Mouse (Mus musculus): Measurements from ENCODE around the gene Mrgprf. TPM values are rescaled to one million over a fixed set of nuclear protein-coding genes. Genes with fewer than 3 reads are reported as not detected.

The Mrgprf gene
- total and polyA plus RNA-seq, 3 experiments = not detected

DNA sequence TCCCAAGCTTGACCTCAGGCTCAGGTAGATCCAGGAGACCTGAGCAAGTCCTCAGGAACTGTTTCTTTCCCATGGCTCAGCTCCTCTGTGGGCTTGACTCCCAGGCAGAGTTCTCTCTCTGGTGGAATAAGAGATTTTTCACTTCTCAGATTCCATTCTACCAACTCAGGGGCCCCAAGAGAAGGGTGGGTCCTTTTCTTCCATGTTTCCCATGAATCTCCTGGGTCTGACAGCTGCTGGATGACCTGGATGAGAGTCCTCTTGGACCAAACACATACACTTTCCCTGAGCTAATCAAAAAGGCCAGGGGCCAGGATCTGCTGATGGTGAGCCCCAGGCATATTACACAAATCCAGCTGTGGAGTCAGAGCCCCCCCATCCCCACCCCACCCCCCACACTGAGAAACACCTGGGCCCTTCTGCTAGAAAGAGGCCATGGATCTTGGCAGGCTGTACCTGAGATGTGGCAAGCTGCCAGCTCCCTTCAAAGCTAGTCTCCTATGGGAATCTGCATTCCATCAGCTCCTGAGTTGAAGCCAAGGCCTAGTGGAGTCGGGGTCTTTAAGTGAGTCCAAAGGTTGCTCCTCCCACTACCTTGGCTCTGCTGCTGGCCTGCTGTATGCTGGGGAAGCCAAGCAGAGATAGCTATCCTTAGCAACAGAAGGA lies 31.9 kb downstream of the Mrgprf start:
- Histone ChIP-seq H3K9me3 (replicated peaks; ENCODE audit: insufficient read depth, low read length) (no peaks in the 10 kb centered on the region), H3K27ac (ENCODE audit: control insufficient read depth, low read depth, low read length) (no peak overlapping the region), H3K27me3 (ENCODE audit: control insufficient read depth in 1 of 2, insufficient read depth in 2 of 2, low read length in 2 of 2) (no peaks in the 10 kb centered on the region), H3K4me1 (ENCODE audit: control insufficient read depth in 1 of 2, insufficient read depth in 2 of 2, low read length in 2 of 2) (no peaks in the 10 kb centered on the region), H3K4me3 (ENCODE audit: control insufficient read depth in 1 of 2, insufficient read depth in 1 of 2, low read depth in 2 of 2, low read length in 2 of 2) (no peak overlapping the region), H3K9ac (ENCODE audit: control insufficient read depth, low read depth, low read length, poor library complexity, severe bottlenecking) (no peak overlapping the region), H3K79me2 (ENCODE audit: control insufficient read depth, insufficient read depth, low read length, poor library complexity) (no peaks in the 10 kb centered on the region), H3K36me3 (ENCODE audit: control insufficient read depth in 1 of 2, insufficient read depth in 2 of 2, low read length in 2 of 2) (no peaks in the 10 kb centered on the region)
- DNase-seq (ENCODE audit: low read depth, low spot score) = no peak
- TF ChIP-seq TCF12 (IDR thresholded peaks at IDR 0.05; ENCODE audit: low read depth, low read length) (no peak), RAD21 (IDR thresholded peaks at IDR 0.05; ENCODE audit: low read depth, low read length) (no peak), POLR2AphosphoS2 (IDR thresholded peaks at IDR 0.05; ENCODE audit: low read length) (no peak), POLR2A (IDR thresholded peaks at IDR 0.05; ENCODE audit: control insufficient read depth in 1 of 2, insufficient read depth in 1 of 2, low read depth in 1 of 2, low read length in 2 of 2, poor library complexity in 1 of 2) (no peak), BHLHE40 (IDR thresholded peaks at IDR 0.05; ENCODE audit: borderline replicate concordance, low read depth, low read length) (no peak), TAL1 (IDR thresholded peaks at IDR 0.05; ENCODE audit: low read length) (no peak), USF1 (IDR thresholded peaks at IDR 0.05; ENCODE audit: low read depth, low read length) (no peak), UBTF (IDR thresholded peaks at IDR 0.05; ENCODE audit: borderline replicate concordance, insufficient read depth, low read depth, low read length) (no peak), RCOR1 (IDR thresholded peaks at IDR 0.05; ENCODE audit: low read depth, low read length) (no peak), USF2 (IDR thresholded peaks at IDR 0.05; ENCODE audit: borderline replicate concordance in 1 of 2, insufficient read depth in 1 of 2, low read depth in 1 of 2, low read length in 2 of 2) (no peak), NRF1 (IDR thresholded peaks at IDR 0.05; ENCODE audit: insufficient read depth, low read depth, low read length, poor library complexity, severe bottlenecking) (no peak), SIN3A (IDR thresholded peaks at IDR 0.05; ENCODE audit: low read length) (no peak), SMC3 (IDR thresholded peaks at IDR 0.05; ENCODE audit: low read depth, low read length) (no peak), CHD2 (IDR thresholded peaks at IDR 0.05; ENCODE audit: low read length) (no peak), CTCF (IDR thresholded peaks at IDR 0.05 in 2 of 3, conservative IDR thresholded peaks at IDR 0.05 in 1 of 3; ENCODE audit: control insufficient read depth in 1 of 3, insufficient read depth in 1 of 3, low read depth in 2 of 3, low read length in 3 of 3, poor library complexity in 1 of 3, severe bottlenecking in 1 of 3) (no peak), ETS1 (IDR thresholded peaks at IDR 0.05; ENCODE audit: low read depth, low read length) (no peak), ZKSCAN1 (IDR thresholded peaks at IDR 0.05; ENCODE audit: low read depth, low read length) (no peak), CHD1 (IDR thresholded peaks at IDR 0.05; ENCODE audit: low read depth, low read length) (no peak), E2F4 (IDR thresholded peaks at IDR 0.05; ENCODE audit: borderline replicate concordance, low read depth, low read length) (no peak)

DNA sequence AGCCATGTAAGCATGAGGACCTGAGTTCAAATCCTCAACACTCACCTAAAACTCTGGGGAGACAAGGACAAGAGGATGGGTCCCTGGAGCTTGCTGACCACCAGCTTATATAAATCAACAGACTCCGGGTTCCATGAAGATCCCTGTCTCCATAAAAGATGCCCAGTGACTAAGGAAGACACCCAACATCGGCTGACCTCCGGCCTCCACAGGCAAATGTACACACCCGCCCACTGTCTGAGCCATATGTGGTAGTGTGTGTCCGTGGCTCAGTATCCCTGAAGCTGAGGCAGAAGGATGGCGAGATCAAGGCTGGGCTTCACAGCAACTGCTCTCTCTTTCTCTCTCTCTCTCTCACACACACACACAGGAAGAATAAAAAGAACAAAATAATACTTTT lies 33.3 kb downstream of the Mrgprf start:
- TF ChIP-seq MAZ (IDR thresholded peaks at IDR 0.05; ENCODE audit: low read depth, low read length) = no peak
- TF ChIP-seq E2F4 (IDR thresholded peaks at IDR 0.05; ENCODE audit: borderline replicate concordance, low read depth, low read length) = no peak
- TF ChIP-seq POLR2AphosphoS5 (IDR thresholded peaks at IDR 0.05; ENCODE audit: borderline replicate concordance, low read depth, low read length) = no peak
- no peak for TF ChIP-seq HCFC1 (IDR thresholded peaks at IDR 0.05; ENCODE audit: low read depth, low read length)
- TF ChIP-seq ETS1 (IDR thresholded peaks at IDR 0.05; ENCODE audit: low read depth, low read length) = no peak
- no peak for TF ChIP-seq SMC3 (IDR thresholded peaks at IDR 0.05; ENCODE audit: low read depth, low read length)
- TF ChIP-seq MYC (IDR thresholded peaks at IDR 0.05; ENCODE audit: low read depth, low read length) = no peak
- TF ChIP-seq JUND (IDR thresholded peaks at IDR 0.05; ENCODE audit: low read depth, low read length) = no peak
- TF ChIP-seq TAL1 (IDR thresholded peaks at IDR 0.05; ENCODE audit: low read length) = no peak
- TF ChIP-seq CTCF (IDR thresholded peaks at IDR 0.05 in 2 of 3, conservative IDR thresholded peaks at IDR 0.05 in 1 of 3; ENCODE audit: control insufficient read depth in 1 of 3, insufficient read depth in 1 of 3, low read depth in 2 of 3, low read length in 3 of 3, poor library complexity in 1 of 3, severe bottlenecking in 1 of 3) = no peak
- no peak for TF ChIP-seq CHD1 (IDR thresholded peaks at IDR 0.05; ENCODE audit: low read depth, low read length)
- no peak for TF ChIP-seq ZNF384 (IDR thresholded peaks at IDR 0.05; ENCODE audit: low read depth, low read length)
- no peak for TF ChIP-seq UBTF (IDR thresholded peaks at IDR 0.05; ENCODE audit: borderline replicate concordance, insufficient read depth, low read depth, low read length)
- TF ChIP-seq NRF1 (IDR thresholded peaks at IDR 0.05; ENCODE audit: insufficient read depth, low read depth, low read length, poor library complexity, severe bottlenecking) = no peak
- Histone ChIP-seq H3K4me1 (ENCODE audit: control insufficient read depth in 1 of 2, insufficient read depth in 2 of 2, low read length in 2 of 2) (no peaks in the 10 kb centered on the region), H3K9me3 (replicated peaks; ENCODE audit: insufficient read depth, low read length) (no peaks in the 10 kb centered on the region), H3K79me2 (ENCODE audit: control insufficient read depth, insufficient read depth, low read length, poor library complexity) (no peaks in the 10 kb centered on the region), H3K36me3 (ENCODE audit: control insufficient read depth in 1 of 2, insufficient read depth in 2 of 2, low read length in 2 of 2) (no peaks in the 10 kb centered on the region), H3K9ac (ENCODE audit: control insufficient read depth, low read depth, low read length, poor library complexity, severe bottlenecking) (no peak overlapping the region), H3K4me3 (ENCODE audit: control insufficient read depth in 1 of 2, insufficient read depth in 1 of 2, low read depth in 2 of 2, low read length in 2 of 2) (no peak overlapping the region), H3K27ac (ENCODE audit: control insufficient read depth, low read depth, low read length) (no peak overlapping the region), H3K27me3 (ENCODE audit: control insufficient read depth in 1 of 2, insufficient read depth in 2 of 2, low read length in 2 of 2) (no peaks in the 10 kb centered on the region)
- DNase-seq (ENCODE audit: low read depth, low spot score) = no peak
